In genomic region chr9:103366356-103366755, GRCm38 (mm10) we compare ENCODE assay signal across 7 mouse cellular contexts. TPM values are rescaled to one million over a fixed set of nuclear protein-coding genes. Genes with fewer than 3 reads are reported as not detected.
DNase-seq lines count a peak whose midpoint lies in the region; ATAC-seq and TF ChIP-seq lines count a peak whose summit lies in the region.

No protein-coding gene starts in this region.

- no peak for DNase-seq in limb, embryonic 14.5 days (ENCODE audit: low spot score)
- no peak for DNase-seq in adrenal gland, postnatal 36 days
- DNase-seq in ovary, postnatal 14 days (ENCODE audit: low spot score), result no peak

- H3K36me3 ChIP-seq in megakaryocyte, embryonic 14.5 days (replicated peaks; ENCODE audit: low read length), result peaks cover 19% of the 10 kb centered on the region
- H3K36me3 ChIP-seq in forebrain, embryonic 13.5 days (ENCODE audit: poor library complexity, severe bottlenecking), result no peaks in the 10 kb centered on the region
- peaks cover 22% of the 10 kb centered on the region for H3K36me3 ChIP-seq in limb, embryonic 14.5 days (ENCODE audit: control insufficient read depth, insufficient read depth, low read length)
- no peaks in the 10 kb centered on the region for H3K36me3 ChIP-seq in stomach, embryonic 15.5 days

- 62% methylated on average over 9 of the region's 9 CpGs for WGBS in forebrain, embryonic 13.5 days
- 65% methylated on average over 9 of the region's 9 CpGs for WGBS in limb, embryonic 14.5 days
- WGBS in stomach, embryonic 15.5 days, result 47% methylated on average over 9 of the region's 9 CpGs

- TF ChIP-seq POLR2A in limb, embryonic 14.5 days (IDR thresholded peaks at IDR 0.05; ENCODE audit: borderline replicate concordance, extremely low read depth, insufficient read depth, insufficient read length), result no peak

- peak overlapping the region; percentile 91 for H3K4me3 ChIP-seq in megakaryocyte, embryonic 14.5 days (replicated peaks)
- H3K4me3 ChIP-seq in forebrain, embryonic 13.5 days, result peak overlapping the region; percentile 90
- peak overlapping the region; percentile 26 for H3K4me3 ChIP-seq in limb, embryonic 14.5 days (replicated peaks; ENCODE audit: low read length)
- H3K4me3 ChIP-seq in stomach, embryonic 15.5 days (replicated peaks), result peak overlapping the region; percentile 35

- ATAC-seq in megakaryocyte, adult 5-6 weeks (ENCODE audit: poor library complexity, severe bottlenecking), result no peak
- no peak; the same call in 1 of the 2 replicates for ATAC-seq in forebrain, embryonic 13.5 days
- no peak for ATAC-seq in limb, embryonic 14.5 days (ENCODE audit: low FRiP score, low read depth)
- ATAC-seq in stomach, embryonic 15.5 days (ENCODE audit: insufficient read depth, low FRiP score, low read depth), result no peak

- no peaks in the 10 kb centered on the region for H3K9me3 ChIP-seq in megakaryocyte, embryonic 14.5 days
- no peaks in the 10 kb centered on the region for H3K9me3 ChIP-seq in forebrain, embryonic 13.5 days (replicated peaks)
- no peaks in the 10 kb centered on the region for H3K9me3 ChIP-seq in limb, embryonic 14.5 days (ENCODE audit: control insufficient read depth, low read length)
- no peaks in the 10 kb centered on the region for H3K9me3 ChIP-seq in stomach, embryonic 15.5 days

- peak overlapping the region; percentile 52 for H3K9ac ChIP-seq in forebrain, embryonic 13.5 days
- H3K9ac ChIP-seq in limb, embryonic 14.5 days (ENCODE audit: low read depth, low read length, severe bottlenecking), result peak overlapping the region; percentile 31; the same call in 1 of the 2 replicates
- H3K9ac ChIP-seq in stomach, embryonic 15.5 days, result no peak overlapping the region

- H3K4me2 ChIP-seq in forebrain, embryonic 13.5 days, result peak overlapping the region; percentile 61
- peak overlapping the region; percentile 53 for H3K4me2 ChIP-seq in limb, embryonic 14.5 days (replicated peaks; ENCODE audit: low read depth, low read length, severe bottlenecking)
- peak overlapping the region; percentile 67 for H3K4me2 ChIP-seq in stomach, embryonic 15.5 days

- H3K27ac ChIP-seq in forebrain, embryonic 13.5 days, result 0 out of 2 replicates have a peak overlapping the region, but pooled peaks have one; percentile 40
- H3K27ac ChIP-seq in limb, embryonic 14.5 days (replicated peaks; ENCODE audit: low read depth, low read length), result peak overlapping the region; percentile 75
- H3K27ac ChIP-seq in stomach, embryonic 15.5 days, result peak overlapping the region; percentile 69

- peaks cover 52% of the 10 kb centered on the region for H3K4me1 ChIP-seq in megakaryocyte, embryonic 14.5 days
- H3K4me1 ChIP-seq in forebrain, embryonic 13.5 days, result peaks cover 35% of the 10 kb centered on the region
- peaks cover 16% of the 10 kb centered on the region for H3K4me1 ChIP-seq in limb, embryonic 14.5 days (ENCODE audit: control insufficient read depth, insufficient read depth, low read length)
- peaks cover 7% of the 10 kb centered on the region for H3K4me1 ChIP-seq in stomach, embryonic 15.5 days

- H3K27me3 ChIP-seq in megakaryocyte, embryonic 14.5 days (replicated peaks), result no peaks in the 10 kb centered on the region
- no peaks in the 10 kb centered on the region for H3K27me3 ChIP-seq in forebrain, embryonic 13.5 days
- H3K27me3 ChIP-seq in limb, embryonic 14.5 days (ENCODE audit: control insufficient read depth, insufficient read depth, low read length), result no peaks in the 10 kb centered on the region
- no peaks in the 10 kb centered on the region for H3K27me3 ChIP-seq in stomach, embryonic 15.5 days (replicated peaks)

RNA-seq across cellular contexts. Expression of gene Cdv3, which starts 0.7 kb away (rescaled TPM):
- polyA plus RNA-seq in megakaryocyte, embryonic 14.5 days (2012; ENCODE audit: insufficient read depth, low replicate concordance), result 71.9 and 112 TPM in 2 replicates
- 68.3 and 69.7 TPM in 2 replicates for total RNA-seq in megakaryocyte, adult 5-6 weeks (2015)
- total RNA-seq in megakaryocyte, adult 5-6 weeks (2017), result 111 and 118 TPM in 2 replicates
- 93.9 and 125 TPM in 2 replicates for polyA plus RNA-seq in forebrain, embryonic 13.5 days (2015; fragmentation: Nextera tagmentation; extraction: Ambion mirVana)
- polyA plus RNA-seq in limb, embryonic 14.5 days (2012; rRNA removed), result 80.7 and 83.7 TPM in 2 replicates
- 89.0 and 90.2 TPM in 2 replicates for polyA plus RNA-seq in limb, embryonic 14.5 days (2014; fragmentation: Nextera tagmentation; extraction: Ambion mirVana)
- 90.6 and 98.6 TPM in 2 replicates for polyA plus RNA-seq in stomach, embryonic 15.5 days (2015; fragmentation: Nextera tagmentation; extraction: Ambion mirVana)
- 100 to 1,000 TPM; 163 to 232 TPM for total RNA-seq in adrenal gland, postnatal 36 days (2021)

Comparison
In these comparisons a context has a peak if more than half of its experiments do, and no peak if none do; other contexts are left out.
1. H3K4me3 ChIP-seq: peak in every context shown above with its lines; median percentile 91 in megakaryocyte, embryonic 14.5 days; 90 in forebrain, embryonic 13.5 days; 35 in stomach, embryonic 15.5 days; 26 in limb, embryonic 14.5 days.